Comparison of ENCODE assay signal across 16 mouse cellular contexts in genomic region chr15:84256254-84256850, GRCm38 (mm10). TPM values are rescaled to one million over a fixed set of nuclear protein-coding genes. Genes with fewer than 3 reads are reported as not detected.
A peak's percentile ranks its signal among the peaks of the same experiment; 100 is the strongest.
DNase-seq lines count a peak whose midpoint lies in the region; ATAC-seq and TF ChIP-seq lines count a peak whose summit lies in the region.
"Had no signal": no experiment of that assay in that cellular context is flagged by ENCODE, and none has a peak within 500 bp of the region (broad histone marks: within the 10 kb centered on the region; RNA-seq: fewer than 3 reads in every experiment).

No protein-coding gene starts in this region.

- DNase-seq in forebrain, postnatal 0 days, result peak; percentile 56
- no peak for DNase-seq in forebrain, embryonic 10.5 days (ENCODE audit: extremely low spot score, low spot score)
- peak; percentile 31 for DNase-seq in hindbrain, postnatal 0 days (ENCODE audit: low spot score)
- no peak for DNase-seq in cerebellum, postnatal 10 days
- DNase-seq in ovary, adult 18-20 months (ENCODE audit: low spot score), result no peak
- DNase-seq: adrenal gland, postnatal 10 days; cerebellum, adult 11 months; embryo, embryonic 11 days; kidney, postnatal 10 days; lung, adult 18-20 months; right cerebral cortex, postnatal 25 days; thymus, postnatal 14 days had no signal

- no peak for TF ChIP-seq CTCF in forebrain, postnatal 0 days (IDR thresholded peaks at IDR 0.05; ENCODE audit: low read depth)
- no peak for TF ChIP-seq CTCF in hindbrain, postnatal 0 days (IDR thresholded peaks at IDR 0.05; ENCODE audit: low read depth)
- TF ChIP-seq CTCF in bone marrow macrophage, adult 2 months (IDR thresholded peaks at IDR 0.05; ENCODE audit: low read depth, low read length), result no peak

- no peak overlapping the region for H3K4me3 ChIP-seq in forebrain, postnatal 0 days (ENCODE audit: low read depth, low read length)
- no peak overlapping the region for H3K4me3 ChIP-seq in forebrain, embryonic 10.5 days
- H3K4me3 ChIP-seq in hindbrain, postnatal 0 days (ENCODE audit: low read length), result no peak overlapping the region
- H3K4me3 ChIP-seq in hindbrain, embryonic 13.5 days, result no peak overlapping the region
- H3K4me3 ChIP-seq in bone marrow macrophage, adult 2 months (ENCODE audit: insufficient read depth, low read length), result no peak overlapping the region
- H3K4me3 ChIP-seq in liver, embryonic 15.5 days (replicated peaks), result no peak overlapping the region
- H3K4me3 ChIP-seq: intestine, embryonic 15.5 days had no signal

- no peak for ATAC-seq in forebrain, postnatal 0 days
- no peak for ATAC-seq in hindbrain, postnatal 0 days
- no peak for ATAC-seq in hindbrain, embryonic 13.5 days (ENCODE audit: low FRiP score)
- peak; percentile 22; the same call in 1 of the 2 replicates for ATAC-seq in liver, embryonic 15.5 days (ENCODE audit: insufficient read depth)
- ATAC-seq: intestine, embryonic 15.5 days had no signal

- no peaks in the 10 kb centered on the region for H3K9me3 ChIP-seq in forebrain, postnatal 0 days (ENCODE audit: low read length)
- H3K9me3 ChIP-seq in forebrain, embryonic 10.5 days, result no peaks in the 10 kb centered on the region
- no peaks in the 10 kb centered on the region for H3K9me3 ChIP-seq in hindbrain, postnatal 0 days (ENCODE audit: low read length)
- H3K9me3 ChIP-seq in hindbrain, embryonic 13.5 days, result no peaks in the 10 kb centered on the region
- H3K9me3 ChIP-seq in liver, embryonic 15.5 days (replicated peaks), result no peaks in the 10 kb centered on the region
- H3K9me3 ChIP-seq: intestine, embryonic 15.5 days had no signal

- no peaks in the 10 kb centered on the region; the same call in 1 of the 2 replicates for H3K27me3 ChIP-seq in forebrain, postnatal 0 days (ENCODE audit: insufficient read depth, low read length)
- peaks cover 57% of the 10 kb centered on the region for H3K27me3 ChIP-seq in forebrain, embryonic 10.5 days (ENCODE audit: poor library complexity, severe bottlenecking)
- no peaks in the 10 kb centered on the region for H3K27me3 ChIP-seq in hindbrain, postnatal 0 days (ENCODE audit: insufficient read depth, low read length)
- H3K27me3 ChIP-seq in hindbrain, embryonic 13.5 days, result peaks cover 26% of the 10 kb centered on the region
- no peaks in the 10 kb centered on the region for H3K27me3 ChIP-seq in liver, embryonic 15.5 days
- H3K27me3 ChIP-seq: intestine, embryonic 15.5 days had no signal

- H3K36me3 ChIP-seq in forebrain, postnatal 0 days (ENCODE audit: insufficient read depth), result no peaks in the 10 kb centered on the region
- no peaks in the 10 kb centered on the region for H3K36me3 ChIP-seq in forebrain, embryonic 10.5 days (replicated peaks)
- H3K36me3 ChIP-seq in hindbrain, postnatal 0 days (ENCODE audit: insufficient read depth, low read length), result no peaks in the 10 kb centered on the region
- no peaks in the 10 kb centered on the region for H3K36me3 ChIP-seq in hindbrain, embryonic 13.5 days
- no peaks in the 10 kb centered on the region for H3K36me3 ChIP-seq in liver, embryonic 15.5 days (replicated peaks)
- H3K36me3 ChIP-seq: intestine, embryonic 15.5 days had no signal

- H3K4me2 ChIP-seq in forebrain, postnatal 0 days (ENCODE audit: low read depth), result no peak overlapping the region
- H3K4me2 ChIP-seq in hindbrain, postnatal 0 days (ENCODE audit: low read depth, low read length), result no peak overlapping the region
- H3K4me2 ChIP-seq in hindbrain, embryonic 13.5 days, result no peak overlapping the region
- H3K4me2 ChIP-seq in liver, embryonic 15.5 days, result no peak overlapping the region
- H3K4me2 ChIP-seq: intestine, embryonic 15.5 days had no signal

- no peak overlapping the region for H3K27ac ChIP-seq in forebrain, postnatal 0 days (ENCODE audit: low read depth, low read length)
- no peak overlapping the region for H3K27ac ChIP-seq in forebrain, embryonic 10.5 days
- no peak overlapping the region for H3K27ac ChIP-seq in hindbrain, postnatal 0 days
- H3K27ac ChIP-seq in hindbrain, embryonic 13.5 days, result no peak overlapping the region
- peak overlapping the region; percentile 59 for H3K27ac ChIP-seq in bone marrow macrophage, adult 2 months (ENCODE audit: insufficient read depth, low read depth, low read length)
- no peak overlapping the region for H3K27ac ChIP-seq in liver, embryonic 15.5 days (replicated peaks)
- H3K27ac ChIP-seq: intestine, embryonic 15.5 days had no signal

- WGBS in forebrain, postnatal 0 days, result 49% methylated on average over 12 of the region's 12 CpGs
- 79% methylated on average over 12 of the region's 12 CpGs for WGBS in forebrain, embryonic 10.5 days
- 52% methylated on average over 12 of the region's 12 CpGs for WGBS in hindbrain, postnatal 0 days
- 70% methylated on average over 12 of the region's 12 CpGs for WGBS in hindbrain, embryonic 13.5 days
- WGBS in liver, embryonic 15.5 days (ENCODE audit: insufficient replicate concordance), result 56% methylated on average over 12 of the region's 12 CpGs

- no peak overlapping the region for H3K9ac ChIP-seq in forebrain, postnatal 0 days
- no peak overlapping the region for H3K9ac ChIP-seq in hindbrain, postnatal 0 days (replicated peaks; ENCODE audit: low read length)
- no peak overlapping the region for H3K9ac ChIP-seq in hindbrain, embryonic 13.5 days
- H3K9ac ChIP-seq in liver, embryonic 15.5 days, result no peak overlapping the region
- H3K9ac ChIP-seq: intestine, embryonic 15.5 days had no signal

- H3K4me1 ChIP-seq in forebrain, postnatal 0 days (ENCODE audit: insufficient read depth), result peaks cover 9% of the 10 kb centered on the region; the same call in 1 of the 2 replicates
- peaks cover 60% of the 10 kb centered on the region for H3K4me1 ChIP-seq in forebrain, embryonic 10.5 days
- H3K4me1 ChIP-seq in hindbrain, postnatal 0 days (ENCODE audit: insufficient read depth, low read length), result peaks cover 14% of the 10 kb centered on the region
- peaks cover 63% of the 10 kb centered on the region for H3K4me1 ChIP-seq in hindbrain, embryonic 13.5 days (replicated peaks)
- peaks cover 46% of the 10 kb centered on the region for H3K4me1 ChIP-seq in bone marrow macrophage, adult 2 months (ENCODE audit: control insufficient read depth, insufficient read depth, low read length)
- peaks cover 32% of the 10 kb centered on the region for H3K4me1 ChIP-seq in liver, embryonic 15.5 days (replicated peaks)

- no peak for TF ChIP-seq POLR2A in bone marrow macrophage, adult 2 months (IDR thresholded peaks at IDR 0.05; ENCODE audit: borderline replicate concordance, low read depth, low read length)

RNA-seq across cellular contexts. Expression of gene Parvb, which starts 24.5 kb away (rescaled TPM):
- 3.8 and 9.4 TPM in 2 replicates for total RNA-seq in forebrain, postnatal 0 days (2014; rRNA removed)
- polyA plus RNA-seq in forebrain, postnatal 0 days (2015; fragmentation: Nextera tagmentation; extraction: Ambion mirVana), result 2.7 and 4.3 TPM in 2 replicates
- polyA plus RNA-seq in forebrain, embryonic 10.5 days (2016; fragmentation: Nextera tagmentation; extraction: Ambion mirVana), result 3.3 and 4.4 TPM in 2 replicates
- 9.4 and 9.5 TPM in 2 replicates for total RNA-seq in hindbrain, postnatal 0 days (2014; rRNA removed)
- 4.3 and 6.2 TPM in 2 replicates for polyA plus RNA-seq in hindbrain, postnatal 0 days (2015; fragmentation: Nextera tagmentation; extraction: Ambion mirVana)
- polyA plus RNA-seq in hindbrain, embryonic 13.5 days (2015; fragmentation: Nextera tagmentation; extraction: Ambion mirVana), result 3.9 and 4.5 TPM in 2 replicates
- 34.4 and 35.7 TPM in 2 replicates for polyA plus RNA-seq in bone marrow macrophage, adult 2 months (2012; ENCODE audit: insufficient read depth, insufficient read length, missing spikeins)
- 5.3 and 6.1 TPM in 2 replicates for polyA plus RNA-seq in liver, embryonic 15.5 days (2015; fragmentation: Nextera tagmentation; extraction: Ambion mirVana)

Comparison
In these comparisons a context has a peak if more than half of its experiments do, and no peak if none do; other contexts are left out.
1. DNase-seq: peak in forebrain, postnatal 0 days (single experiment) and hindbrain, postnatal 0 days (single experiment); none in forebrain, embryonic 10.5 days (single experiment), cerebellum, postnatal 10 days (0 of 2) and ovary, adult 18-20 months (single experiment).